Comparison of ENCODE assay signal across 18 mouse cellular contexts in genomic region chr15:97151793-97152192, GRCm38 (mm10).
DNase-seq lines count a peak whose midpoint lies in the region; ATAC-seq and TF ChIP-seq lines count a peak whose summit lies in the region.
"Had no signal": no experiment of that assay in that cellular context is flagged by ENCODE, and none has a peak within 500 bp of the region (broad histone marks: within the 10 kb centered on the region; RNA-seq: fewer than 3 reads in every experiment).

No protein-coding gene starts in this region.

- no peak overlapping the region for H3K4me3 ChIP-seq in hindbrain, embryonic 13.5 days
- no peak overlapping the region for H3K4me3 ChIP-seq in hindbrain, embryonic 11.5 days (ENCODE audit: low read depth, low read length)
- peak overlapping the region; percentile 65 for H3K4me3 ChIP-seq in testis, adult 2 months (ENCODE audit: control insufficient read depth, low read depth, low read length)
- peak overlapping the region; percentile 2; the same call in 1 of the 2 replicates for H3K4me3 ChIP-seq in hindbrain, postnatal 0 days (ENCODE audit: low read length)
- no peak overlapping the region for H3K4me3 ChIP-seq in heart, adult 2 months
- H3K4me3 ChIP-seq: intestine, embryonic 15.5 days had no signal

- H3K36me3 ChIP-seq in hindbrain, embryonic 13.5 days: no peaks in the 10 kb centered on the region
- H3K36me3 ChIP-seq in hindbrain, embryonic 11.5 days (ENCODE audit: control insufficient read depth, insufficient read depth, low read length): no peaks in the 10 kb centered on the region
- no peaks in the 10 kb centered on the region for H3K36me3 ChIP-seq in testis, adult 2 months (ENCODE audit: control insufficient read depth, insufficient read depth, low read length)
- H3K36me3 ChIP-seq in hindbrain, postnatal 0 days (ENCODE audit: insufficient read depth, low read length): no peaks in the 10 kb centered on the region
- no peaks in the 10 kb centered on the region for H3K36me3 ChIP-seq in heart, adult 2 months (ENCODE audit: control insufficient read depth, insufficient read depth, low read length)
- H3K36me3 ChIP-seq: intestine, embryonic 15.5 days had no signal

- H3K4me1 ChIP-seq in hindbrain, embryonic 13.5 days (replicated peaks): peaks cover 13% of the 10 kb centered on the region; the same call in 1 of the 2 replicates
- H3K4me1 ChIP-seq in hindbrain, embryonic 11.5 days (replicated peaks; ENCODE audit: control insufficient read depth, insufficient read depth, low read length): no peaks in the 10 kb centered on the region
- peaks cover 2% of the 10 kb centered on the region for H3K4me1 ChIP-seq in testis, adult 2 months (ENCODE audit: control insufficient read depth, insufficient read depth, low read length)
- H3K4me1 ChIP-seq in hindbrain, postnatal 0 days (ENCODE audit: insufficient read depth, low read length): no peaks in the 10 kb centered on the region
- H3K4me1 ChIP-seq in heart, adult 2 months (ENCODE audit: control insufficient read depth, insufficient read depth, low read length): no peaks in the 10 kb centered on the region
- H3K4me1 ChIP-seq: intestine, embryonic 15.5 days had no signal

- H3K4me2 ChIP-seq in hindbrain, embryonic 13.5 days: peak overlapping the region; percentile 23
- H3K4me2 ChIP-seq in hindbrain, embryonic 11.5 days (replicated peaks; ENCODE audit: low read depth, low read length): no peak overlapping the region
- peak overlapping the region; percentile 46 for H3K4me2 ChIP-seq in hindbrain, postnatal 0 days (ENCODE audit: low read depth, low read length)
- H3K4me2 ChIP-seq: heart, embryonic 11.5 days had no signal

- peak overlapping the region; percentile 84 for H3K27ac ChIP-seq in hindbrain, embryonic 13.5 days
- H3K27ac ChIP-seq in hindbrain, embryonic 11.5 days (ENCODE audit: low read depth, low read length): no peak overlapping the region
- no peak overlapping the region; the same call in 1 of the 2 replicates for H3K27ac ChIP-seq in testis, adult 2 months (ENCODE audit: control insufficient read depth, insufficient read depth, low read depth, low read length)
- H3K27ac ChIP-seq in hindbrain, postnatal 0 days: peak overlapping the region; percentile 84
- H3K27ac ChIP-seq in heart, adult 2 months: no peak overlapping the region

- no peak overlapping the region for H3K9ac ChIP-seq in hindbrain, embryonic 13.5 days
- no peak overlapping the region for H3K9ac ChIP-seq in hindbrain, embryonic 11.5 days (ENCODE audit: low read depth, low read length)
- no peak overlapping the region; the same call in 1 of the 2 replicates for H3K9ac ChIP-seq in hindbrain, postnatal 0 days (replicated peaks; ENCODE audit: low read length)
- no peak overlapping the region for H3K9ac ChIP-seq in heart, adult 2 months (ENCODE audit: low read depth, low read length)
- H3K9ac ChIP-seq: intestine, embryonic 15.5 days had no signal

- peak; percentile 82; the same call in 1 of the 2 replicates for ATAC-seq in hindbrain, embryonic 13.5 days (ENCODE audit: low FRiP score)
- ATAC-seq in hindbrain, embryonic 11.5 days (ENCODE audit: low FRiP score): no peak
- ATAC-seq in hindbrain, postnatal 0 days: peak; percentile 90
- ATAC-seq: activated CD4-positive, CD25-positive, alpha-beta regulatory T cell, adult 4 months; intestine, embryonic 15.5 days had no signal

- TF ChIP-seq POLR2A in testis, adult 2 months (IDR thresholded peaks at IDR 0.05; ENCODE audit: control insufficient read depth, low read depth, low read length): no peak
- TF ChIP-seq POLR2A in heart, adult 2 months (IDR thresholded peaks at IDR 0.05; ENCODE audit: insufficient read depth, low read depth, low read length): no peak

- intact Hi-C loops in heart, adult 2 months (cut with DNase I): no loop called here

- TF ChIP-seq CTCF in testis, adult 2 months (IDR thresholded peaks at IDR 0.05; ENCODE audit: control insufficient read depth, insufficient read depth, insufficient replicate concordance, low read depth, low read length): no peak
- TF ChIP-seq CTCF in hindbrain, postnatal 0 days (IDR thresholded peaks at IDR 0.05; ENCODE audit: low read depth): no peak; the same call in 1 of the 2 replicates
- no peak for TF ChIP-seq CTCF in heart, adult 2 months (IDR thresholded peaks at IDR 0.05)

- no peak for DNase-seq in hindbrain, embryonic 11.5 days (ENCODE audit: low spot score)
- no peak for DNase-seq in testis, postnatal 10 days (ENCODE audit: low spot score)
- DNase-seq in hindbrain, postnatal 0 days (ENCODE audit: low spot score): peak; percentile 77
- peak; percentile 61 for DNase-seq in retina, postnatal 1 day
- DNase-seq in thymus, postnatal 10 days (ENCODE audit: low spot score in 2 of 2): no peak
- no peak for DNase-seq in heart, adult 2 months
- DNase-seq: heart, postnatal 14 days; layer of hippocampus, postnatal 36 days; liver; lung, adult 18-20 months; lung, postnatal 4 days; thymus, postnatal 36 days had no signal

- 71% methylated on average over 12 of the region's 12 CpGs for WGBS in hindbrain, embryonic 13.5 days
- WGBS in hindbrain, embryonic 11.5 days: 85% methylated on average over 12 of the region's 12 CpGs
- 41% methylated on average over 12 of the region's 12 CpGs for WGBS in hindbrain, postnatal 0 days
- 80% methylated on average over 12 of the region's 12 CpGs for WGBS in heart, adult 2 months

- H3K27me3 ChIP-seq in hindbrain, embryonic 13.5 days: no peaks in the 10 kb centered on the region
- H3K27me3 ChIP-seq in hindbrain, embryonic 11.5 days (ENCODE audit: control insufficient read depth, insufficient read depth, low read length): no peaks in the 10 kb centered on the region
- no peaks in the 10 kb centered on the region for H3K27me3 ChIP-seq in testis, adult 2 months (ENCODE audit: control insufficient read depth, insufficient read depth, low read length)
- H3K27me3 ChIP-seq in hindbrain, postnatal 0 days (ENCODE audit: insufficient read depth, low read length): no peaks in the 10 kb centered on the region
- H3K27me3 ChIP-seq in heart, adult 2 months (ENCODE audit: control insufficient read depth, insufficient read depth, low read length): no peaks in the 10 kb centered on the region
- H3K27me3 ChIP-seq: intestine, embryonic 15.5 days; Patski had no signal

- no peaks in the 10 kb centered on the region; the same call in 1 of the 2 replicates for H3K9me3 ChIP-seq in hindbrain, embryonic 13.5 days
- no peaks in the 10 kb centered on the region for H3K9me3 ChIP-seq in hindbrain, embryonic 11.5 days (ENCODE audit: control insufficient read depth, low read length)
- H3K9me3 ChIP-seq in hindbrain, postnatal 0 days (ENCODE audit: low read length): no peaks in the 10 kb centered on the region
- H3K9me3 ChIP-seq: intestine, embryonic 15.5 days had no signal

- no peak for TF ChIP-seq EP300 in heart, adult 2 months (IDR thresholded peaks at IDR 0.05; ENCODE audit: insufficient read depth, low read depth, low read length)

- H3K79me2 ChIP-seq in heart, adult 2 months (replicated peaks; ENCODE audit: control insufficient read depth, insufficient read depth, low read length): no peaks in the 10 kb centered on the region

Comparison
In these comparisons a context has a peak if more than half of its experiments do, and no peak if none do; other contexts are left out.
1. H3K27ac ChIP-seq: peak in hindbrain, embryonic 13.5 days (single experiment) and hindbrain, postnatal 0 days (single experiment); none in hindbrain, embryonic 11.5 days (single experiment), testis, adult 2 months (single experiment) and heart, adult 2 months (single experiment).
2. H3K4me3 ChIP-seq: peak in testis, adult 2 months (single experiment) and hindbrain, postnatal 0 days (single experiment); none in hindbrain, embryonic 13.5 days (single experiment), hindbrain, embryonic 11.5 days (single experiment) and heart, adult 2 months (single experiment).
3. DNase-seq: peak in hindbrain, postnatal 0 days (single experiment) and retina, postnatal 1 day (single experiment); none in hindbrain, embryonic 11.5 days (single experiment), testis, postnatal 10 days (single experiment), thymus, postnatal 10 days (0 of 2) and heart, adult 2 months (0 of 2).